Mouse (Mus musculus) heart, postnatal 0 days (tissue): Measurements from ENCODE around the gene Slpi.

Experiments
- CTCF ChIP-seq: IDR thresholded peaks from 2 replicates; pipeline ENCODE4 v1.5.1; 2016; ENCODE audit warnings: antibody characterized with exemption, control low read depth, low read depth
- EP300 ChIP-seq: IDR thresholded peaks from 2 replicates; pipeline ENCODE4 v1.6.1; 2016; ENCODE audit warnings: antibody characterized with exemption, low read depth

GRCm38 (mm10) chr2:164381726-164382125 is 7.2 kb downstream of the Slpi start:
- TF ChIP-seq CTCF (no peak), EP300 (no peak)
